Mouse (Mus musculus): ENCODE measurements around the gene Il15.

Il15 gene

GRCm38 (mm10) chr8:82402686-82403330 is at the start of gene Il15:
Il15 (minus strand) TSS chr8:82403222.
- DNase-seq (ENCODE audit: low read depth in 1 of 2, low spot score in 2 of 2): peak in 1 of 2 experiments; percentile 22

- no peak for DNase-seq (ENCODE audit: low read depth in 1 of 2, low spot score in 2 of 2)
Measured at GRCm38 (mm10) chr8:82444897-82445296, 41.9 kb upstream of the Il15 start.

- no peak for DNase-seq (ENCODE audit: low read depth in 1 of 2, low spot score in 2 of 2)
Measured at GRCm38 (mm10) chr8:82416587-82417340, 13.7 kb upstream of the Il15 start.

GRCm38 (mm10) chr8:82415485-82415884 is 12.5 kb upstream of the Il15 start:
- DNase-seq (ENCODE audit: low read depth in 1 of 2, low spot score in 2 of 2): no peak

GRCm38 (mm10) chr8:82410135-82410534 is 7.1 kb upstream of the Il15 start:
- DNase-seq (ENCODE audit: low read depth in 1 of 2, low spot score in 2 of 2): no peak

- no peak for DNase-seq (ENCODE audit: low read depth in 1 of 2, low spot score in 2 of 2)
Measured at GRCm38 (mm10) chr8:82407060-82407459, 4.0 kb upstream of the Il15 start.

GRCm38 (mm10) chr8:82404068-82404467 is 1.0 kb upstream of the Il15 start:
- no peak for DNase-seq (ENCODE audit: low read depth in 1 of 2, low spot score in 2 of 2)

GRCm38 (mm10) chr8:82402261-82402685 is 749 bp downstream of the Il15 start:
- no peak for DNase-seq (ENCODE audit: low read depth in 1 of 2, low spot score in 2 of 2)

- no peak for DNase-seq (ENCODE audit: low read depth in 1 of 2, low spot score in 2 of 2)
Measured at GRCm38 (mm10) chr8:82401490-82401889, 1.5 kb downstream of the Il15 start.

GRCm38 (mm10) chr8:82401059-82401458 is 2.0 kb downstream of the Il15 start:
- no peak for DNase-seq (ENCODE audit: low read depth in 1 of 2, low spot score in 2 of 2)

- DNase-seq (ENCODE audit: low read depth in 1 of 2, low spot score in 2 of 2): no peak
Measured at GRCm38 (mm10) chr8:82400376-82400775, 2.6 kb downstream of the Il15 start.

- DNase-seq (ENCODE audit: low read depth in 1 of 2, low spot score in 2 of 2): peak; percentile 22 to 44
Measured at GRCm38 (mm10) chr8:82398546-82398945, 4.5 kb downstream of the Il15 start.

GRCm38 (mm10) chr8:82391258-82391657 is 11.8 kb downstream of the Il15 start:
- DNase-seq (ENCODE audit: low read depth in 1 of 2, low spot score in 2 of 2): no peak

- no peak for DNase-seq (ENCODE audit: low read depth in 1 of 2, low spot score in 2 of 2)
Measured at GRCm38 (mm10) chr8:82388356-82388902, 14.6 kb downstream of the Il15 start.

GRCm38 (mm10) chr8:82387614-82388013 is 15.4 kb downstream of the Il15 start:
- DNase-seq (ENCODE audit: low read depth in 1 of 2, low spot score in 2 of 2): no peak

GRCm38 (mm10) chr8:82385867-82386266 is 17.2 kb downstream of the Il15 start:
- DNase-seq (ENCODE audit: low read depth in 1 of 2, low spot score in 2 of 2): no peak

- no peak for DNase-seq (ENCODE audit: low read depth in 1 of 2, low spot score in 2 of 2)
Measured at GRCm38 (mm10) chr8:82384458-82385234, 18.4 kb downstream of the Il15 start.

- DNase-seq (ENCODE audit: low read depth in 1 of 2, low spot score in 2 of 2): peak; percentile 53 to 80
Measured at GRCm38 (mm10) chr8:82383346-82383745, 19.7 kb downstream of the Il15 start.

- DNase-seq (ENCODE audit: low read depth in 1 of 2, low spot score in 2 of 2): no peak
Measured at GRCm38 (mm10) chr8:82382316-82382715, 20.7 kb downstream of the Il15 start.

- DNase-seq (ENCODE audit: low read depth in 1 of 2, low spot score in 2 of 2): peak in 1 of 2 experiments; percentile 22
Measured at GRCm38 (mm10) chr8:82374470-82374869, 28.6 kb downstream of the Il15 start.

GRCm38 (mm10) chr8:82372846-82373245 is 30.2 kb downstream of the Il15 start:
- DNase-seq (ENCODE audit: low read depth in 1 of 2, low spot score in 2 of 2): no peak

All from monocyte, adult 2 months (primary cell).